Mouse (Mus musculus) stomach, postnatal 0 days (tissue): ENCODE measurements around the gene Nmnat1. TPM values are rescaled to one million over a fixed set of nuclear protein-coding genes. Genes with fewer than 3 reads are reported as not detected.

Experiments used
- ATAC-seq: fragments of 200-750 bp; cut with Nextera tagmentation; 2 replicates; pipeline ENCODE4 v1.8.0; 2017; ENCODE audit not compliant: low FRiP score, low TSS enrichment
- DNase-seq: peaks from one replicate; pipeline ENCODE4 v3.0.0-alpha.2; 2016; ENCODE audit warnings: low spot score
- H3K27ac ChIP-seq: fragments of 300-500 bp; sonication (generic); replicated peaks from 2 replicates; pipeline ENCODE4 v1.5.1; 2014; ENCODE audit warnings: mild to moderate bottlenecking, control low read depth
- H3K27me3 ChIP-seq: fragments of 300-500 bp; sonication (generic); 2 replicates; pipeline ENCODE4 v1.6.1; 2014; ENCODE audit warnings: low read length; ENCODE audit not compliant: control insufficient read depth, insufficient read depth
- H3K36me3 ChIP-seq: fragments of 300-500 bp; sonication (generic); 2 replicates; pipeline ENCODE4 v1.6.1; 2014; ENCODE audit warnings: low read length, mixed read lengths; ENCODE audit not compliant: control insufficient read depth, insufficient read depth
- H3K4me1 ChIP-seq: fragments of 300-500 bp; sonication (generic); replicated peaks from 2 replicates; pipeline ENCODE4 v1.6.1; 2014; ENCODE audit warnings: antibody characterized with exemption; ENCODE audit not compliant: control insufficient read depth, insufficient read depth
- H3K4me2 ChIP-seq: fragments of 300-500 bp; sonication (generic); replicated peaks from 2 replicates; pipeline ENCODE4 v1.6.1; 2014; ENCODE audit warnings: low read depth, mild to moderate bottlenecking, control low read depth, moderate library complexity
- H3K4me3 ChIP-seq: fragments of 300-500 bp; sonication (generic); 2 replicates; pipeline ENCODE4 v1.5.1; 2014; ENCODE audit warnings: low read depth, low read length, control low read depth
- H3K9ac ChIP-seq: fragments of 300-500 bp; sonication (generic); 2 replicates; pipeline ENCODE4 v1.6.1; 2014; ENCODE audit warnings: mild to moderate bottlenecking, low read length, control low read depth, mixed read lengths
- H3K9me3 ChIP-seq: fragments of 300-500 bp; sonication (generic); 2 replicates; pipeline ENCODE4 v1.6.1; 2016; ENCODE audit warnings: low read length; ENCODE audit not compliant: control insufficient read depth
- CTCF ChIP-seq: IDR thresholded peaks from 2 replicates; pipeline ENCODE4 v1.5.1; 2016; ENCODE audit warnings: antibody characterized with exemption, low read depth, mild to moderate bottlenecking, moderate library complexity
- EP300 ChIP-seq: optimal IDR thresholded peaks from 2 replicates; pipeline ENCODE3; 2016; ENCODE audit warnings: antibody characterized with exemption
- WGBS: fragments of 180-500 bp; shearing (Covaris S2); extraction: QIAGEN DNeasy Blood & Tissue Kit; methylation state at CpG from one replicate; pipeline ENCODE4 v1.1.7; 2014; 5-methylcytosine and 5-hydroxymethylcytosine counted together
- polyA plus RNA-seq: library from polyadenylated mRNA; unstranded; fragments of >200 nt; fragmentation: Nextera tagmentation; extraction: Ambion mirVana; gene quantifications from 2 replicates; pipeline ENCODE4 v1.2.1, GENCODE M21; 2015

Gene Nmnat1
- polyA plus RNA-seq, 1 experiment from 2014 or later = 6.1 TPM

DNA sequence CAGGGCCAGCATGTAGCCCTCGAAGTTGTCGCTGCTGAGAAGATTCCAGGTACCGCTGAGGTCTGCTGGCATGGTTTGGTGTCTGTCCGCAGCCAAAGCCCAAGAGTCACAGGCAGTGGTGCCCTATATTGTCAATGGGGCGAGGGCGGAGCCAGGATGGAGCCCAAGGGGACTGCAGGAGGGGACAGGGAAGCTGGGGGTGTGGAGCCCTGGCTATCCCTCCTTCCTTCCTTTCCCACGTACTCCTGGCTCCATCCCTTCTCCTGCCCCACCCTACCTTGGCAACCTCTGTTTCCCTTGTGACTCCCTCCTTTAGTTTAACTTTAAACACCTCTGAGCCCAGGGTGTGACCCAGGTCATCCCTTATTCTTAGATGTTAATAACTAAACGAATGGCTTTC lies 30.1 kb downstream of the Nmnat1 start, which contains the start of gene Rbp7:
Rbp7 (minus strand) TSS at position 100 of the 400 bp plus-strand sequence.
- Histone ChIP-seq H3K36me3 (no peaks in the 10 kb centered on the region), H3K9me3 (no peaks in the 10 kb centered on the region), H3K27me3 (no peaks in the 10 kb centered on the region), H3K9ac (no peak within 1 kb of the TSS), H3K4me1 (no peaks in the 10 kb centered on the region), H3K27ac (no peak within 1 kb of the TSS), H3K4me2 (no peak within 1 kb of the TSS; the same call in 1 of the 2 replicates), H3K4me3 (no peak within 1 kb of the TSS)
- WGBS = 43% methylated on average over 8 of the region's 8 CpGs
- ATAC-seq = no peak
- DNase-seq = no peak
- TF ChIP-seq CTCF (no peak), EP300 (no peak)

DNA sequence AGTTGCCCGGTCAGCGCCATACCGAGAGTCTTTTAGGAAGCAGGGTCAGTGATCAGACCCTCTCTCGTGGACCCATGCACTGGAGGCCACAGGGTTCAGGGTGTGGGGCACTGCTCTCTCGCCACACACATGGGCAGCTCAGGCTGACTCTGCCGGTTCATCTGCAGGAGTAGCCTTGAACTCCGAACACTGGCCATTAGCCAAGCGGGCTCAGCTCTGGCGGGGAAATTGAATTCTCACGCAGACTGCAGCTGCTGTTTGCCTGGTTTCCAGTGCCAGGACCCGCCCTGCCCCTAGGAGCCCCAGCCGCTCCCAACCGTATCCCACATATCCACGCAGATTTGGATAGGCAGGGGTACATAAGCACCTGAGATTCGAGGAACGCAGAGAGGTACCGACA lies 30.7 kb downstream of the Nmnat1 start:
- H3K4me2 ChIP-seq = no peak overlapping the region; the same call in 1 of the 2 replicates
- no peaks in the 10 kb centered on the region for H3K36me3 ChIP-seq
- H3K27ac ChIP-seq = no peak overlapping the region
- no peaks in the 10 kb centered on the region for H3K9me3 ChIP-seq
- WGBS = 64% methylated on average over 17 of the region's 17 CpGs
- H3K9ac ChIP-seq = no peak overlapping the region
- DNase-seq = peak; percentile 27
- H3K27me3 ChIP-seq = no peaks in the 10 kb centered on the region
- H3K4me1 ChIP-seq = no peaks in the 10 kb centered on the region
- TF ChIP-seq CTCF (no peak), EP300 (no peak)
- no peak overlapping the region for H3K4me3 ChIP-seq
- no peak for ATAC-seq

DNA sequence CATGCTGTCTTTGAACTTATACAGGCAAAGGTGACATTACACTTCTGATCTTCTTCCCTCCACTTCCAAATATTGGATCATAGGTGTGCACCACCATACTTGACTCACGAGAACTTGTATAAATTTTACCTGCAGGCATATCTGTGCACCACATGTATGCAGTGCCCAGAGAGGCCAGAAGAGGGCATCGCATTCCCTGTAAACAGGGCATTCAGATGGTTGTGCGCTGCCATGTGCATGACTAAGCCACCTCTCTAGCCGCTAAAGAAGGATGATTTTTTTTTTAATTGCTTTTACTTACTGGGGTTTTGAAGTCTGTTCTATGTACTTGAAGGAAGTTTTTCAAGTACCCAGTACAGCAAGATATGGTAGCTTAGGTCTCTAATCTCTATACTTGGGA lies 31.3 kb downstream of the Nmnat1 start:
- no peaks in the 10 kb centered on the region for H3K9me3 ChIP-seq
- no peaks in the 10 kb centered on the region for H3K4me1 ChIP-seq
- no peak overlapping the region for H3K4me3 ChIP-seq
- DNase-seq (peak; percentile 75), ATAC-seq (peak; percentile 48; the same call in 1 of the 2 replicates)
- H3K27me3 ChIP-seq = no peaks in the 10 kb centered on the region
- WGBS = 77% methylated on average over 4 of the region's 4 CpGs
- H3K27ac ChIP-seq = no peak overlapping the region
- no peak overlapping the region for H3K9ac ChIP-seq
- H3K4me2 ChIP-seq = no peak overlapping the region
- TF ChIP-seq CTCF (peak; percentile 76), EP300 (no peak)
- H3K36me3 ChIP-seq = no peaks in the 10 kb centered on the region

DNA sequence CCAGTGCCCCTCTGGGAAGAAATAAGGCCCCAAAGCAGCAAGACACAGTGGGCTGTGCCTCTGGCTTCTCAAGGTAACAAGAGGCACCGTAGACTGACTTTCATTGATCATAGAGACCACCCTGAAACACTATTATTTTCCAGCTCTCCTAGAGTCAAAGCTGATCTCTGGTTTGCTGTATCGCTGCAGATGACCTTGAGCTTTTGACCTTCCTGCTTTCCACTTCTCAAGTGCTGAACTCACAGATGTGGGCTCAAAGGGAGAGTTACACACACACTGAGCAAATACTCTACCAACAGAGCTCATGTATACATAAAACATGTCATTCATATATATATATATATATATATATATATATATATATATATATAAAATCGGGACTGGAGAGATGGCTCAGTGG lies 34.4 kb downstream of the Nmnat1 start:
- Histone ChIP-seq H3K36me3 (no peaks in the 10 kb centered on the region), H3K27ac (no peak overlapping the region), H3K4me2 (no peak overlapping the region), H3K9ac (no peak overlapping the region), H3K27me3 (no peaks in the 10 kb centered on the region), H3K9me3 (no peaks in the 10 kb centered on the region), H3K4me3 (no peak overlapping the region), H3K4me1 (peaks cover 3% of the 10 kb centered on the region; the same call in 1 of the 2 replicates)
- DNase-seq = no peak
- TF ChIP-seq CTCF (no peak), EP300 (no peak)
- WGBS = 69% methylated on average over 3 of the region's 3 CpGs
- no peak for ATAC-seq

DNA sequence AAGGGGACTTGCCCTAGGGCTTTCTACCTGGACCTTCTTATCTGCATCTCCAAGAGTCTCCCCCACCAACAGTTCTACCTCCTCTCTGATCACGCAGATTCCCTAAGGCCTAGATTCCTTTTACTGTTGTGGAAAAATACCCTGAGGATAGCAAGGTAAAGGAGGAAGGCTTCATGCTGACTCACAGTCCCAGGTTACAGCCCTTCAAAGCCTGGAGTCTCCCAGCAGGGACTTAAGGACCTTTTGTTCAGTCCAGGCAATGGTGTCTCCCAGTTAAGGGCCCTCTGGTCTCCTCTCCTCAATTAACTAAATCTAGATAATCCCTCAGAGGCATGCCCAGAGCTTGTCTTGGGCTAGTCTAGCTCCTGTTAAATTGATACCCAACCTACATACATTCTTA lies 38.7 kb downstream of the Nmnat1 start:
- H3K27ac ChIP-seq = peak overlapping the region; percentile 70
- TF ChIP-seq CTCF (no peak), EP300 (no peak)
- DNase-seq (no peak), ATAC-seq (no peak)
- 52% methylated on average over 1 of the region's 1 CpGs for WGBS
- H3K4me3 ChIP-seq = no peak overlapping the region
- H3K4me2 ChIP-seq = peak overlapping the region; percentile 42
- no peak overlapping the region for H3K9ac ChIP-seq
- no peaks in the 10 kb centered on the region for H3K9me3 ChIP-seq
- H3K36me3 ChIP-seq = no peaks in the 10 kb centered on the region
- H3K27me3 ChIP-seq = no peaks in the 10 kb centered on the region
- peaks cover 3% of the 10 kb centered on the region; the same call in 1 of the 2 replicates for H3K4me1 ChIP-seq

DNA sequence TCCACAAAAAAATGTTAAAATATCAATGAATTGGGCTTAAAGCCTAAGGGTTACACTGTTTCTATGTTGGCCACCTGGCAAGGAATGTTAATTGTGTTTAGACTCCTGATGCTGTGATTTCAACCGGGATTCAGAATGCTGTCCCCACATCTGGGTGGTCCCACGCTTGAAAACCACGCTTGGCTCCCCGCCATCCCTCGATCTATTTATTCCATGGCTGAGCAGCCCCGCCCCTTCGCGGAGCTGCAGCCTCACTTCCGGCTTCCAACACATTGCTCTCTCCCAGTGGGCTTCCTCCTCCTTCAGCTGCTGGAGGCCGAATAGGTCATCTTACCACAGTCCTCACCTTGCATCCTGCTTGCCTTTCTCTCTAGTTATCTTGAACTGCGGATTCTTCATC lies 39.1 kb downstream of the Nmnat1 start:
- peak overlapping the region; percentile 42 for H3K4me2 ChIP-seq
- WGBS = 3% methylated on average over 11 of the region's 11 CpGs

More for the DNA sequence above, 39.1 kb downstream of the Nmnat1 start:
- Histone ChIP-seq H3K4me1 (peaks cover 3% of the 10 kb centered on the region; the same call in 1 of the 2 replicates), H3K9ac (no peak overlapping the region), H3K27ac (peak overlapping the region; percentile 70), H3K9me3 (no peaks in the 10 kb centered on the region), H3K36me3 (no peaks in the 10 kb centered on the region), H3K4me3 (peak overlapping the region; percentile 10; the same call in 1 of the 2 replicates), H3K27me3 (no peaks in the 10 kb centered on the region)
- TF ChIP-seq EP300 (no peak), CTCF (no peak)
- DNase-seq = peak; percentile 72
- ATAC-seq = peak; percentile 47; the same call in 1 of the 2 replicates
